ENCODE assay signal across 18 mouse cellular contexts in genomic region chr4:33414781-33415180, GRCm38 (mm10).
DNase-seq lines count a peak whose midpoint lies in the region; ATAC-seq lines count a peak whose summit lies in the region.
"Had no signal": no experiment of that assay in that cellular context is flagged by ENCODE, and none has a peak within 500 bp of the region (broad histone marks: within the 10 kb centered on the region; RNA-seq: fewer than 3 reads in every experiment).

No protein-coding gene starts in this region.

- no peaks in the 10 kb centered on the region for H3K4me1 ChIP-seq in hindbrain, embryonic 12.5 days
- no peaks in the 10 kb centered on the region for H3K4me1 ChIP-seq in hindbrain, embryonic 11.5 days (replicated peaks; ENCODE audit: control insufficient read depth, insufficient read depth, low read length)
- H3K4me1 ChIP-seq in midbrain, embryonic 15.5 days: no peaks in the 10 kb centered on the region
- no peaks in the 10 kb centered on the region for H3K4me1 ChIP-seq in midbrain, embryonic 10.5 days
- H3K4me1 ChIP-seq in liver, embryonic 12.5 days: no peaks in the 10 kb centered on the region
- H3K4me1 ChIP-seq: embryonic facial prominence, embryonic 10.5 days; embryonic facial prominence, embryonic 12.5 days had no signal

- H3K9ac ChIP-seq in hindbrain, embryonic 12.5 days: no peak overlapping the region
- H3K9ac ChIP-seq in hindbrain, embryonic 11.5 days (ENCODE audit: low read depth, low read length): no peak overlapping the region
- no peak overlapping the region for H3K9ac ChIP-seq in midbrain, embryonic 15.5 days
- H3K9ac ChIP-seq in liver, embryonic 12.5 days: no peak overlapping the region
- H3K9ac ChIP-seq: embryonic facial prominence, embryonic 12.5 days; forebrain, embryonic 13.5 days; forebrain, embryonic 15.5 days; forebrain, postnatal 0 days had no signal

- H3K27me3 ChIP-seq in hindbrain, embryonic 12.5 days: no peaks in the 10 kb centered on the region
- H3K27me3 ChIP-seq in hindbrain, embryonic 11.5 days (ENCODE audit: control insufficient read depth, insufficient read depth, low read length): no peaks in the 10 kb centered on the region
- no peaks in the 10 kb centered on the region for H3K27me3 ChIP-seq in midbrain, embryonic 15.5 days (replicated peaks)
- no peaks in the 10 kb centered on the region for H3K27me3 ChIP-seq in midbrain, embryonic 10.5 days (ENCODE audit: low read depth, poor library complexity, severe bottlenecking)
- H3K27me3 ChIP-seq in liver, embryonic 12.5 days (replicated peaks): no peaks in the 10 kb centered on the region
- H3K27me3 ChIP-seq: embryonic facial prominence, embryonic 12.5 days; forebrain, embryonic 13.5 days; forebrain, embryonic 15.5 days had no signal

- no peak overlapping the region for H3K4me3 ChIP-seq in hindbrain, embryonic 12.5 days
- no peak overlapping the region for H3K4me3 ChIP-seq in hindbrain, embryonic 11.5 days (ENCODE audit: low read depth, low read length)
- no peak overlapping the region for H3K4me3 ChIP-seq in midbrain, embryonic 15.5 days
- no peak overlapping the region for H3K4me3 ChIP-seq in midbrain, embryonic 10.5 days
- H3K4me3 ChIP-seq in liver, embryonic 12.5 days: no peak overlapping the region
- H3K4me3 ChIP-seq: embryonic facial prominence, embryonic 10.5 days; embryonic facial prominence, embryonic 12.5 days; forebrain, embryonic 13.5 days; forebrain, embryonic 15.5 days had no signal

- ATAC-seq in hindbrain, embryonic 12.5 days (ENCODE audit: low FRiP score): no peak
- no peak for ATAC-seq in hindbrain, embryonic 11.5 days (ENCODE audit: low FRiP score)
- no peak for ATAC-seq in midbrain, embryonic 15.5 days (replicated peaks)
- ATAC-seq in liver, embryonic 12.5 days: no peak
- ATAC-seq: forebrain, embryonic 13.5 days; forebrain, embryonic 15.5 days; forebrain, postnatal 0 days had no signal

- no peak for DNase-seq in hindbrain, embryonic 11.5 days (ENCODE audit: low spot score)
- DNase-seq in midbrain, embryonic 10.5 days (ENCODE audit: low spot score): no peak
- DNase-seq: adrenal gland, adult 2 months; adrenal gland, postnatal 10 days; adrenal gland, postnatal 25 days; cerebellum, adult 11-12 months; cerebellum, adult 2 months; cerebellum, adult 9-10 months; cerebellum, postnatal 10 days; cerebellum, postnatal 25 days; forebrain, postnatal 0 days had no signal

- 0 out of 2 replicates have a peak overlapping the region, but pooled peaks have one; percentile 35 for H3K27ac ChIP-seq in hindbrain, embryonic 12.5 days
- no peak overlapping the region for H3K27ac ChIP-seq in hindbrain, embryonic 11.5 days (ENCODE audit: low read depth, low read length)
- H3K27ac ChIP-seq in midbrain, embryonic 15.5 days: 0 out of 2 replicates have a peak overlapping the region, but pooled peaks have one; percentile 20
- H3K27ac ChIP-seq in midbrain, embryonic 10.5 days (replicated peaks): no peak overlapping the region
- H3K27ac ChIP-seq in liver, embryonic 12.5 days: no peak overlapping the region
- H3K27ac ChIP-seq: embryonic facial prominence, embryonic 10.5 days; embryonic facial prominence, embryonic 12.5 days; forebrain, embryonic 13.5 days; forebrain, embryonic 15.5 days had no signal

- H3K4me2 ChIP-seq in hindbrain, embryonic 12.5 days (replicated peaks): no peak overlapping the region
- H3K4me2 ChIP-seq in hindbrain, embryonic 11.5 days (replicated peaks; ENCODE audit: low read depth, low read length): no peak overlapping the region
- no peak overlapping the region for H3K4me2 ChIP-seq in midbrain, embryonic 15.5 days
- no peak overlapping the region for H3K4me2 ChIP-seq in liver, embryonic 12.5 days
- H3K4me2 ChIP-seq: embryonic facial prominence, embryonic 12.5 days; forebrain, embryonic 13.5 days; forebrain, embryonic 15.5 days had no signal

- H3K9me3 ChIP-seq in hindbrain, embryonic 12.5 days (replicated peaks): no peaks in the 10 kb centered on the region
- H3K9me3 ChIP-seq in hindbrain, embryonic 11.5 days (ENCODE audit: control insufficient read depth, low read length): no peaks in the 10 kb centered on the region
- no peaks in the 10 kb centered on the region for H3K9me3 ChIP-seq in midbrain, embryonic 15.5 days
- H3K9me3 ChIP-seq in midbrain, embryonic 10.5 days (replicated peaks): no peaks in the 10 kb centered on the region
- H3K9me3 ChIP-seq in liver, embryonic 12.5 days (replicated peaks): no peaks in the 10 kb centered on the region
- H3K9me3 ChIP-seq: embryonic facial prominence, embryonic 10.5 days; embryonic facial prominence, embryonic 12.5 days; forebrain, embryonic 13.5 days; forebrain, embryonic 15.5 days had no signal

- WGBS in hindbrain, embryonic 12.5 days: 65% methylated on average over 4 of the region's 4 CpGs
- WGBS in hindbrain, embryonic 11.5 days: 83% methylated on average over 4 of the region's 4 CpGs
- WGBS in midbrain, embryonic 15.5 days: 52% methylated on average over 4 of the region's 4 CpGs
- WGBS in midbrain, embryonic 10.5 days: 85% methylated on average over 4 of the region's 4 CpGs
- 65% methylated on average over 4 of the region's 4 CpGs for WGBS in liver, embryonic 12.5 days (ENCODE audit: insufficient replicate concordance)

- H3K36me3 ChIP-seq in hindbrain, embryonic 12.5 days: 0 out of 2 replicates have a peak, but pooled peaks cover 1% of the 10 kb centered on the region
- no peaks in the 10 kb centered on the region for H3K36me3 ChIP-seq in hindbrain, embryonic 11.5 days (ENCODE audit: control insufficient read depth, insufficient read depth, low read length)
- H3K36me3 ChIP-seq in midbrain, embryonic 15.5 days (replicated peaks): no peaks in the 10 kb centered on the region
- H3K36me3 ChIP-seq in midbrain, embryonic 10.5 days: no peaks in the 10 kb centered on the region
- 0 out of 2 replicates have a peak, but pooled peaks cover under 1% of the 10 kb centered on the region for H3K36me3 ChIP-seq in liver, embryonic 12.5 days
- H3K36me3 ChIP-seq: embryonic facial prominence, embryonic 12.5 days; forebrain, embryonic 15.5 days had no signal

Comparison
In these comparisons a context has a peak if more than half of its experiments do, and no peak if none do; other contexts are left out.
1. H3K27ac ChIP-seq: peak in hindbrain, embryonic 12.5 days (single experiment) and midbrain, embryonic 15.5 days (single experiment); none in hindbrain, embryonic 11.5 days (single experiment), midbrain, embryonic 10.5 days (single experiment) and liver, embryonic 12.5 days (single experiment).